Mouse (Mus musculus): Measurements from ENCODE around the gene Gm10491. TPM values are rescaled to one million over a fixed set of nuclear protein-coding genes. Genes with fewer than 3 reads are reported as not detected.

Gm10491 gene
- polyA plus RNA-seq, 1 experiment = not detected

DNA sequence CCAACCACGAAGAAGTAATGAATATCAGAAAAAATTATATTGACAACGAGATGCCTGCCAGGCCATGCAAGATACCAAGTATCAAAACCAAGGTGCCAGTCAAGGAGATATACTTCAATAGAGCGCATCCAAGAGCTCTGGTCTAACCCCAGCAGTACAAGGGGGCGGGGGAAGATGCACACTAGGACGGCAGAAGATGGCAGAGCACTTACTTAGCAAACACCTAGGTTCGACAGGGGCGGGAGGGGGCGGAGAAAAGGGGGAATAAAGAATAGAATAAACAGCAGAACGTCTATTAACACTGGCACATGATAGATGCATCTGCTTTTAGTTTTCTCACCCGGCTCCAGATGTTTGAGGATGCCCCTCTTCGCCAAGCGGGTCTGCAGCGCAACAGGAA is 9.4 kb downstream of the Gm10491 start:
- DNase-seq (ENCODE audit: low read depth, low spot score) = no peak
- 30% methylated on average over 13 of the region's 13 CpGs for WGBS

- peak; percentile 80 for DNase-seq (ENCODE audit: low read depth, low spot score)
- 15% methylated on average over 43 of the region's 49 CpGs for WGBS
Measured at GRCm38 (mm10) chrX:7883841-7884567, 23.6 kb downstream of the Gm10491 start, which contains the start of gene Slc35a2. Slc35a2 (plus strand) TSS chrX:7884028.

DNA sequence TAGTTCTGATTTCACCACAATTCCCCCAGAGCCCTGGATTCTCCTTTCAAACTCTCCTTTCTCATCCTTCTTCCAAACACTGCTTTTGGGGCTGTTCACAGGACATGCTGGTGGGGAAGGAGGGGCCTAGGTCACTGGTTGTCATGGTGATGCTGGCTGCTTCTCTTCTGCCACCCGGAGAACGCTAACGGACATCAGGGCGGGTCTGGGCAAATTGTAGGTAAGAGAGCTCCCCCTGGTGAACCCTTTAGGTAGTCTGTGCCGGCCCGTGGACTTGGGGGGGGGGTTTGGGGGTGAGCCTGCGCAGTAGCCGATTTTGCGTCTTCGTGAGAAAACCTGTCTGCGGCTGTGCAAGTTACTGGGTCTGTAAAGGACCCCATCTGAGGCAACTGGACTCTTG is 27.8 kb downstream of the Gm10491 start:
- WGBS = 16% methylated on average over 11 of the region's 11 CpGs

DNA sequence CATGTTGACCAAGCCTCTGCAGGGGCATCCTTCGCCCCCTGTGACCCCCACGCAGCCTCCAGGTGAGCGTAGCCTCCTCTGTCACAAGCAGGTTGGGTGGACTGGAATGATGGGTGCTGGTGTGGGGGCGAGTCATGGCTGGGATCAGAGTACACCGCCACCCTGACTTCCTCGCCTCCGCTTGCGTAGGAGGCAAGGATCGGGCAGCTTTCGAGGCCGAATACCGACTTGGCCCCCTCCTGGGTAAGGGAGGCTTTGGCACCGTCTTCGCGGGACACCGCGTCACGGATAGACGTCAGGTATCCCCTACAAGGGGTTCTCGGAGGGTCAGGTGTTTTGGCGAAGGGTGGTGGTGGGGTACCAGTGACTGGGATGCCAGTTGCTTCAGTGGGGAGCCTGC is 29.1 kb downstream of the Gm10491 start:
- DNase-seq (ENCODE audit: low read depth, low spot score) = no peak
- WGBS = 22% methylated on average over 21 of the region's 21 CpGs

More for the DNA sequence above, 27.8 kb downstream of the Gm10491 start:
- DNase-seq (ENCODE audit: low read depth, low spot score) = no peak

- DNase-seq (ENCODE audit: low read depth, low spot score) = peak; percentile 40
- 14% methylated on average over 38 of the region's 38 CpGs for WGBS
Measured at GRCm38 (mm10) chrX:7878007-7878419, 29.6 kb downstream of the Gm10491 start, which contains the start of gene Pim2. Pim2 (plus strand) TSS chrX:7878262.

- 59% methylated on average over 3 of the region's 3 CpGs for WGBS
Measured at GRCm38 (mm10) chrX:7869826-7870225, 37.8 kb downstream of the Gm10491 start.

GRCm38 (mm10) chrX:7868506-7868905 is 39.1 kb downstream of the Gm10491 start:
- 73% methylated on average over 2 of the region's 2 CpGs for WGBS
- no peak for DNase-seq (ENCODE audit: low read depth, low spot score)

More at GRCm38 (mm10) chrX:7869826-7870225, 37.8 kb downstream of the Gm10491 start:
- no peak for DNase-seq (ENCODE audit: low read depth, low spot score)

GRCm38 (mm10) chrX:7867141-7867540 is 40.5 kb downstream of the Gm10491 start:
- no peak for DNase-seq (ENCODE audit: low read depth, low spot score)
- 92% methylated on average over 1 of the region's 1 CpGs for WGBS

DNA sequence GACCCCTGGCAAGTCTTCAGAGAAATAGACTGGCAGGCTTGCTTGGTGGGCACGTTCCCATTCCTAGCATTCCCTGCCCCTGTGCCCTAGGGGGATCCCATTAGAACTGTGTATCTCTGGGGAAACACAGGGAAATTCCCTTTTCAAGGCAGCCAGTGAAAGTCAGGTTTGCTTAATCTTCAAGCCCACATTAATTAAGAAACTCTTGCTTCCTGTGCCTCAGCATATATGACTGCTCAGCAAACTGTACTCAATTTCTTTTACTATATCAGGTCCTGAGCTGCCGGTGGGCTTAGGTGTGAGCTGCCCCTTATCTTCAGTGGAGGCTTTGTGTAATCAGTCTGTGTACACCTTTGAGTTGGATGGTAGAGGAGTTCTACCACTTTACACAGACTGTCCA is 41.8 kb downstream of the Gm10491 start:
- whole genome bisulfite sequencing = 56% methylated on average over 2 of the region's 2 CpGs

GRCm38 (mm10) chrX:7865343-7865742 is 42.3 kb downstream of the Gm10491 start:
- WGBS = 72% methylated on average over 2 of the region's 2 CpGs
- no peak for DNase-seq (ENCODE audit: low read depth, low spot score)

More for the DNA sequence above, 41.8 kb downstream of the Gm10491 start:
- DNase-seq (ENCODE audit: low read depth, low spot score) = no peak

GRCm38 (mm10) chrX:7864551-7864950 is 43.1 kb downstream of the Gm10491 start:
- DNase-seq (ENCODE audit: low read depth, low spot score) = no peak
- WGBS = 78% methylated on average over 3 of the region's 3 CpGs

DNA sequence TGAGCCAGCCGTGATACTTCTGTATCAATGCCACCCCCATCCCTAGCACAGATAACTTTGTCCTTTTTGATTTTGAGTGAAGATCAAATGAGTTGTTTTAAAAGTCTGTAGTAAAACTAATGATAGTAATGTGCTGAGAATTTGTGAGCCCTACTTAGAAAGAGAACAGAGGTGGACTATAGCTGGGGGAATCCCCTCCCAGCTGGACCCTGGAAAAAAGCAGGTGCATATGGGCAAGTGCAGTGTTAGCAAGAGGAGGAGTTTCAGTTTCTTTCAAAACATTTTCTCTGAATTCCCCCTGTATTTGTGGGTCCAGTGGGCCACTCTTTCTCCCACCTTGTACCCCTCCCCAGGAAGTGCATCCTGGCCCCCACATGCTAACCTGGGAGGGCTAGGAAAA is 44.5 kb downstream of the Gm10491 start:
- WGBS = 81% methylated on average over 1 of the region's 1 CpGs

DNA sequence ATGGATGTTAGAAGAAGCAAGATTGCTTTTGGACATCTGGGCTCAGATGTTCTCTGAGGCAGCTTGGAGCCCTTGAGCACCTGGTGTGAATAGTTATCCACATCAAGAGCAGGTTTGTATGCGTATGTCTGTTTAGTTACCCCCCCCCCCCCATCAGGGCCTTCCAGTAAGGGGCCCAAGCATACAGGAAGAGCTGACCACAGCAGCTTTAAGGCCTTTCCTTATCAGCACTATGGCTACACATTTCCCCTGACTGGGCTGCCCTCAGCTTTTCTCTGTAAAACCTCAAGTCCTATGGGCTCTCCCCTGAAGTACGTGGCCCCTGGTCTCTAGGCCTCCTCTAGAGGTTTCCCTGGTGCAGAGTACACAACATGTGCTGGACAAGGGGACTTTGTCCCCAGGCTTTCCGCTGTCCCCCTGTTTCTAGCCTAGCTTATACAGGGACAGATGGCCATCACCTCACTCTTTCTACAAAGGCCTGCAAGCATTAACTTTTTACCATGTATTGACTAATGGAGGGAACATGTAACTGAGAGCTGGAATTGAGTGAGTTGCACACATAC is 48.4 kb downstream of the Gm10491 start:
- no peak for DNase-seq (ENCODE audit: low read depth, low spot score)
- 83% methylated on average over 3 of the region's 3 CpGs for WGBS

More for the DNA sequence above, 44.5 kb downstream of the Gm10491 start:
- DNase-seq (ENCODE audit: low read depth, low spot score) = no peak

Other genes starting within 250 kb of the Gm10491 start
- 278 and 316 TPM in 2 replicates for gene Plp2, start 236.4 kb downstream of the Gm10491 start, polyA plus RNA-seq (2012; rRNA removed)
- 1.0 and 1.1 TPM in 2 replicates for gene Magix, start 226.6 kb downstream of the Gm10491 start, polyA plus RNA-seq (2012; rRNA removed)
- 5.3 and 7.4 TPM in 2 replicates for gene Gpkow, start 210.7 kb downstream of the Gm10491 start, polyA plus RNA-seq (2012; rRNA removed)
- 27.0 and 38.0 TPM in 2 replicates for gene Wdr45, start 193.5 kb downstream of the Gm10491 start, polyA plus RNA-seq (2012; rRNA removed)
- gene Gm45208, start 185.6 kb downstream of the Gm10491 start, polyA plus RNA-seq (2012; rRNA removed) = 0.10 TPM in 1 of 2 replicates, not detected in the other
- gene Praf2, start 179.4 kb downstream of the Gm10491 start, polyA plus RNA-seq (2012; rRNA removed) = 28.5 and 28.9 TPM in 2 replicates
- 10.2 and 20.5 TPM in 2 replicates for gene Ccdc120, start 156.9 kb downstream of the Gm10491 start, polyA plus RNA-seq (2012; rRNA removed)
- gene Tfe3, start 145.3 kb downstream of the Gm10491 start, polyA plus RNA-seq (2012; rRNA removed) = 12.4 and 17.6 TPM in 2 replicates
- gene Gripap1, start 118.1 kb downstream of the Gm10491 start, polyA plus RNA-seq (2012; rRNA removed) = 19.5 and 33.3 TPM in 2 replicates
- gene Kcnd1, start 85.5 kb downstream of the Gm10491 start, polyA plus RNA-seq (2012; rRNA removed) = 1.0 and 1.2 TPM in 2 replicates
- gene Otud5, start 66.5 kb downstream of the Gm10491 start, polyA plus RNA-seq (2012; rRNA removed) = 31.4 and 35.7 TPM in 2 replicates
- 13.4 and 13.8 TPM in 2 replicates for gene Pim2, start 29.6 kb downstream of the Gm10491 start, polyA plus RNA-seq (2012; rRNA removed)
- 118 and 125 TPM in 2 replicates for gene Slc35a2, start 23.8 kb downstream of the Gm10491 start, polyA plus RNA-seq (2012; rRNA removed)
- gene Pqbp1, start 8.6 kb downstream of the Gm10491 start, polyA plus RNA-seq (2012; rRNA removed) = 38.8 and 48.6 TPM in 2 replicates
- gene Timm17b, start 8.5 kb downstream of the Gm10491 start, polyA plus RNA-seq (2012; rRNA removed) = 38.0 and 40.1 TPM in 2 replicates
- not detected in 2 replicates for gene Gm10490, start 1.7 kb upstream of the Gm10491 start, polyA plus RNA-seq (2012; rRNA removed)
- 4.3 and 6.0 TPM in 2 replicates for gene Pcsk1n, start 12.0 kb upstream of the Gm10491 start, polyA plus RNA-seq (2012; rRNA removed)
- not detected in 2 replicates for gene Eras, start 20.8 kb upstream of the Gm10491 start, polyA plus RNA-seq (2012; rRNA removed)
- gene Hdac6, start 40.1 kb upstream of the Gm10491 start, polyA plus RNA-seq (2012; rRNA removed) = 10.8 and 12.5 TPM in 2 replicates
- 0.05 and 0.14 TPM in 2 replicates for gene Gata1, start 70.2 kb upstream of the Gm10491 start, polyA plus RNA-seq (2012; rRNA removed)
- gene Glod5, start 110.7 kb upstream of the Gm10491 start, polyA plus RNA-seq (2012; rRNA removed) = 65.2 and 101 TPM in 2 replicates
- 19.4 and 22.3 TPM in 2 replicates for gene Suv39h1, start 166.9 kb upstream of the Gm10491 start, polyA plus RNA-seq (2012; rRNA removed)
- gene Was, start 182.7 kb upstream of the Gm10491 start, polyA plus RNA-seq (2012; rRNA removed) = 5.3 and 7.2 TPM in 2 replicates
- gene Wdr13, start 225.1 kb upstream of the Gm10491 start, polyA plus RNA-seq (2012; rRNA removed) = 38.4 and 74.3 TPM in 2 replicates
- gene Rbm3, start 238.0 kb upstream of the Gm10491 start, polyA plus RNA-seq (2012; rRNA removed) = 76.6 and 101 TPM in 2 replicates

Measured in large intestine, adult 2 months (tissue).